Mouse (Mus musculus) gastrocnemius, postnatal 14 days (tissue): Measurements from ENCODE around the gene Arhgef3. TPM values are rescaled to one million over a fixed set of nuclear protein-coding genes. Genes with fewer than 3 reads are reported as not detected.

Experiments
- DNase-seq: peaks from one replicate; pipeline ENCODE4 v3.0.0; 2021; ENCODE audit warnings: mixed read lengths
- intact Hi-C: fragments of 180-260 bp; cut with DNase I; formaldehyde crosslinking; loops from one replicate; pipeline ENCODE4 v1.15.1; 2025; ENCODE audit warnings: low total_unique reads
- total RNA-seq, 2 experiments: library from RNA; stranded (reverse); gene quantifications; 2 replicates each; pipeline ENCODE4 v1.2.3; 2021

Arhgef3 gene
- total RNA-seq, 2 experiments from 2014 or later, result 15.1 to 15.8 TPM

DNA sequence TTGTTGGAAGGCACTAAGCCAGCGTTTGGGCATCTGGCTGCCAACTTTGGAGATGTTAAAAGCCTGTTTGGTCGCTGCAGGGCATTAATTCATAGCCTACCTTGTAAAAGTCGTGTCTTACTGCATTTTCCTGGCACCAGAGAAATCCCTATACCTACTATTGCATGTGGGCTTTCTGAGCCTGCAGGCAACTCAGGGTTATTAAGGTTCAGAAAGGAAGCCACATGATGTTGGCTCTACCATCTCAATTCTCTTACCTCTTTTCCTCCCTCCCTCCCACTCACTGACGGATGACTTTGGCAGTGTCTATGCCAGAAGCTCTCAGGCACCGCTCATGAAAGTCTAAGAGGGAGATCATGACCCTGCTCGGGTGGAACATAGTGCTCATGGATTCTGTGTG is 210.8 kb downstream of the Arhgef3 start:
- DNase-seq, result no peak
- intact Hi-C loops, result loop anchor here (10.0 kb wide), 1 partner anchor 59 kb away; no protein-coding TSS in a partner anchor

DNA sequence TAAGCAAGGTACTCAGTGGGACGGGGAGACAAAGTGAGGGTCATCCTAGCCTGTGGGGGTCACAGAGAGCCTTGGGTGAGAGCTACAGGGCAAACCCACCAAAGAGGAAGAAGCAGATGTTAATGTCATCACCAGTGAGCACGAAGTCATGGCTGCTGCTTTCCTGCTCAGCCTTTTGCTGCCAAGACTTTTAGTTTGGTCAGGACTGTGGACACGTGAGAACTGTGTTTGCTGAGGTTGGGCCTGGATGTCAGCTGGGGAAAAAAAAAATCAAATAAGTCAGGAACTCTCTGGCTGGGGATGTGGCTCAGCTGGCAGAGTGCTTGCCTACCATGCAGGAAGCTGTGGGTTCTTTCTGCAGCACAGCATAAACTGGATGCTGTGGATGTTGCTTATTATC is 213.2 kb downstream of the Arhgef3 start:
- intact Hi-C loops, result loop anchor here (10.0 kb wide), 1 partner anchor 57 kb away; no protein-coding TSS in a partner anchor
- no peak for DNase-seq

DNA sequence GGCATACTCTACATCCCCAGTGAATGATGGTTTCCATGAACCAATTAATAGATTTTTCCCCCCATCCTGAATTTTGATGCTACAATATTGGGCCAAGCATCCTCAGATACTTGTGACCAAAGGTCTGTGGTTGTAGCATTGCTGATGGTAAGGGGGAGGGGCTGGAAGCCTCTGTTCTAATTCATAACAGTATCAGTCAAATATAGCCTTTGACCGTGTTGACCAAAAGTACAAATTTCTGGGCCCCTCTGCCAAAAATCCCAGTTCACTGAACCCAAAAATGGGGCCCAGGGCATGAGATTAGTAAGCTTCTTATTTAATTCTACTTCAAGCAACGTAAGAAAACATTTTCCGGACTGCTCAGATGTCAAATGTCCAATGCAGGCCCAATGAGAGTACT is 214.3 kb downstream of the Arhgef3 start:
- intact Hi-C loops, result loop anchor here (10.0 kb wide), 1 partner anchor 56 kb away; no protein-coding TSS in a partner anchor
- DNase-seq, result no peak

DNA sequence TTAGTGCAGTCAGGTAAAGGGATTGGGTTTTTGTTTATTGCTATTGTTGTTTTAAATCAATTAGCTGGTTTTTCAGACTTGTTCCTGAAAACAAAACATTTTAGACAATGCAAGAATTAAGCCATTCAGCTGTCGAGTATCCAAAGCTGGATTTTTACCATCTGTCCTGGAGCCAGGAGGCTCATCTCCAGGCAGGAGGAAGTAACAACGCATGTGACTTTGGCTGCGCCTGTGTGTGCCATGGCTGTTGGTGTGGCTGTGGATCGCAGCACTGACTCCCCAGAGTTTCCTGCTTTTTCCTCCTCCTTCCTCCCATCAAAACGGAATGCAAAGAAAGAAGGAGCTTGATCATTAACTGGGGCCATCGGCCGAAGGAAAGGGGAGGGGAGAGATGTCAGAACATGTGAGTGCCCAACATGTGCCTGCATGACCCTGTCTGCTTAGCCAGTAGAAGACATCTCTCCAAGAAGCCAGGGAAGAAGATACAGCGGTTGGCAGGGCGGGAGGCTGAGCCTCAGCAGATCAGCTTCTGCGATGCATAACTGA is 216.9 kb downstream of the Arhgef3 start:
- DNase-seq, result no peak
- intact Hi-C loops, result loop anchor here (10.0 kb wide), 2 partner anchors 93 to 137 kb away; partner anchors contain the start of gene Fam208a

- peak; percentile 67 for DNase-seq
- intact Hi-C loops, result loop anchor here (10.0 kb wide), 2 partner anchors 92 to 138 kb away; partner anchors contain the start of gene Fam208a
Observed at GRCm38 (mm10) chr14:27332359-27332987, 217.8 kb downstream of the Arhgef3 start.

DNA sequence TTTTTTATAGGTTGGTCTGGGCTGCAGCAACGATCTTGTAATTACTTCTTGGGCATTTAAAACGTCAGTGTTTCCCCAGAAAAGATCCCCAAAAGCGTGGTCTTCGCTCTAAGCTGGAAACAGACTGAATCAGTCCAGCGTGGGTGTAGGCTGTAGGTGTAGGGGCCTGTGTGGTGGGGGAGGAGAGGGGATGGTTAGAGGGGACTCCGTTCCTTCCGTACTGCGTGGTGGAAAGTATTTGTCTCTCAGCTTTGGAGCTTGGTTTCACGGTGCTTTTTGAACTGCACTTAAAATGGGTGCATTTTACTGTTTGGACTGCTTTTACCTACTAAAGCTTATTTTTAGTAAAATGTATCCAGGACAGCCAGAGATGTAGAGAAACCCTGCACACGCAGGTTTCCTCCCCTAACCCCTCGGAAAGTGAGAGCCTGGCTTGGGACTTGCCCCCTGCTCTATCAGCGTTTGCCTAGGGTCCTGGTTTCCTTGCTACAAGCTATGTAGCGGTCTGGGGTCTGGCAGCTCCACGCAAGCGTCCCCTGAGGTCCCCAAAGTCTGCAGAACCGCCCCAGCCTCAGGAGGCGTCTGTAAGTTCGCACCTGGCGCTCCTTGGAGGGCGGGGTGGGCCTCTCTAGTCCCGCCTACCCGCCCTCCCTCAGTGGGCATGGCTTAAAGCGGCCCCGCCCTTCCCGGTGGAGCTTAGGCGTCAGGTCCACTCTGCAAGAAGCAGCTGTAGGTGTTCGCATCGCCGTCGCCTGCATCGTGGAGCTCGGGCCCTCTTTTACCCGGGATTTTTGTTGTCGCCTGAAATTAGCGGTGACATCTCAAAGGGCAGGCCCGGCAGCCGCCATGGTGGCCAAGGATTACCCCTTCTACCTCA is 220.9 kb downstream of the Arhgef3 start:
- intact Hi-C loops, result loop anchor here (10.0 kb wide), 2 partner anchors 89 to 141 kb away; partner anchors contain the start of gene Fam208a
- peak; percentile 80 for DNase-seq

- intact Hi-C loops, result loop anchor here (10.0 kb wide), 2 partner anchors 88 to 142 kb away; partner anchors contain the start of gene Fam208a
- no peak for DNase-seq
Observed at GRCm38 (mm10) chr14:27336208-27337114, 221.8 kb downstream of the Arhgef3 start.

- intact Hi-C loops, result loop anchor here (10.0 kb wide), 2 partner anchors 88 to 142 kb away; partner anchors contain the start of gene Fam208a
- DNase-seq, result no peak
Observed at GRCm38 (mm10) chr14:27337156-27337555, 222.5 kb downstream of the Arhgef3 start.

GRCm38 (mm10) chr14:27338034-27338708 is 223.5 kb downstream of the Arhgef3 start:
- DNase-seq, result no peak
- intact Hi-C loops, result loop anchor here (10.0 kb wide), 2 partner anchors 87 to 143 kb away; partner anchors contain the start of gene Fam208a

DNA sequence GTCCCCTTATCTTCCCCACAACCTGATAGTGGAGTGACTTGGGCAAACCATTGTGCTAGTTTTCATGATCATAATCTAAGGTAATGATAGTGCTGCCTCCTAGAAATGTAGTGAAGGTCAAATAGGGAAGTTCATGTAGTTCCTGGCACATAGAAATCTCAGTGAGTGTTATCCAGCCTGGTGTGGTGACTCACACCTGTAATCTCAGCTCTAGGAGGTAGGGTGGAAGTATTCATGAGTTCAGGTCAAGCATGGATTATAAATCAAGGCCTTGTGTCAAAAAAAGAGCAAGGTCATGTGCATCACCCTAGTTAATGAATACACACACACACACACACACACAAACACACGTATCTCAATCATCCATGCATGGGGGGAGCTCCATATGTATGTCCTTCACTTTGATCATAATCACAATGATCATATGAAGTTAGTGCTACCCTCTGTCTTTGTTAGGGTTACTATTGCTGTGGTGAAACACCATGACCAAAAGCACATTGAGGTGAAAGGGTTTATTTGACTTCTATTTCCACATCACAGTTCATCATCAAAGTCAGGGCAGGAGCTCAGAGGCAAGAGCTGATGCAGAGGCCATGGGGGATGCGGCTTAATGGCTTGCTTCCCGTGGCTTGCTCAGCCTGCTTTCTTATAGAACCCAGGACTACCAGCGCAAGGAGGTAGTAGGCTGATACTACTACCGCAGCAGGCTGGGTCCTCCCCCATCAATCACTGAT is 226.2 kb downstream of the Arhgef3 start:
- DNase-seq, result no peak
- intact Hi-C loops, result no loop called here

GRCm38 (mm10) chr14:27341486-27341885 is 226.8 kb downstream of the Arhgef3 start:
- intact Hi-C loops, result no loop called here
- no peak for DNase-seq

DNA sequence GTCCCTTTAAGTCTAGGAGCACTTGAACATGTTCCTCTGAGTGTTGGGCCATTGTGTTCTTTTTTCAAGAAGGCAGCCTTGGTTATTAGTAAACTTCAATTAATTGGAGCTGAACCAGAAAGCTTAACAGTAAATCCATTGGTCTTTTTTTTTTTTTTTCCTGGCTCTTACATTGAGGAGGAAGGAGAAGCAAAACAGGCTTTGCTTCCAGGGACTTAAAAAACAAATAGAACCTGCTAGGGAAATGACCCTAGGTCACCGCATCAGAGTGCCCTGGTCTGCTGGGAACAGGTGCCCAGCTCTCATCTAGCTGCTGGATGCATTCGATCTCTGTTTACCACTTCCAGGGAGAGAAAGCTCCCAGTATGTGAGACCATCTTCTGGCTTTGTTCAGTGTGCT is 227.8 kb downstream of the Arhgef3 start:
- intact Hi-C loops, result no loop called here
- no peak for DNase-seq

DNA sequence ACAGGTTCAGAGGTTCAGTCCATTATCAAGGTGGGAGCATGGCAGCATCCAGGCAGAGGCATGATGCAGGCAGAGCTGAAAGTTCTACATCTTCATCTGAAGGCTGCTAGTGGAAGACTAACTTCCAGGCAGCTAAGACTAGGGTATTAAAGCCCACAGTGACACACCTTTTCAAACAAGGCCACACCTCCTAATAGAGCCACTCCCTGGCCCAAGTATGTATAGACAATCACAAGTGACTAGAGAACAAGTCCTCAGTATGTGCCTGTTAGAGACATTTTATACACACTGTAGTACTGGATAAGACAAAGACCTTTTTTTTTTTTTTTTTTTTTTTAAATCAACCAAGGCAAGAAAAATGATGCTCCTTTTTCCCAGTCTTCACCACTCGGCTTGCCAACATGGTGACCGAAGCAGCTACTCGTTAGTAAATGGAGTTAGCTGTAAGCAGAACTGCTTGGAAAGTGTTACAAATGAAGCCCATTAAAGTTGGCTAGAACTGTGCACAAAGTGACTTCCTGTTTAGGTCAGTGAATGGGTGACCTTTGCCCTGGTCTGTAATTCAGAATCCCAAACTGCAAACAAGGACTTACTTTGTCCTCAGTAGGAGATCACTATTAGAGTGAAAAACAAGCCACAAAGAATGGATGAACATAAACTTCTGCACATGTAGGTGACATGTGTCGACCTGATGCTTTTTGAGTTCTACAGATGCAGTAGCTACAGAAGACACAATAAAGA is 229.7 kb downstream of the Arhgef3 start:
- intact Hi-C loops, result no loop called here
- no peak for DNase-seq

DNA sequence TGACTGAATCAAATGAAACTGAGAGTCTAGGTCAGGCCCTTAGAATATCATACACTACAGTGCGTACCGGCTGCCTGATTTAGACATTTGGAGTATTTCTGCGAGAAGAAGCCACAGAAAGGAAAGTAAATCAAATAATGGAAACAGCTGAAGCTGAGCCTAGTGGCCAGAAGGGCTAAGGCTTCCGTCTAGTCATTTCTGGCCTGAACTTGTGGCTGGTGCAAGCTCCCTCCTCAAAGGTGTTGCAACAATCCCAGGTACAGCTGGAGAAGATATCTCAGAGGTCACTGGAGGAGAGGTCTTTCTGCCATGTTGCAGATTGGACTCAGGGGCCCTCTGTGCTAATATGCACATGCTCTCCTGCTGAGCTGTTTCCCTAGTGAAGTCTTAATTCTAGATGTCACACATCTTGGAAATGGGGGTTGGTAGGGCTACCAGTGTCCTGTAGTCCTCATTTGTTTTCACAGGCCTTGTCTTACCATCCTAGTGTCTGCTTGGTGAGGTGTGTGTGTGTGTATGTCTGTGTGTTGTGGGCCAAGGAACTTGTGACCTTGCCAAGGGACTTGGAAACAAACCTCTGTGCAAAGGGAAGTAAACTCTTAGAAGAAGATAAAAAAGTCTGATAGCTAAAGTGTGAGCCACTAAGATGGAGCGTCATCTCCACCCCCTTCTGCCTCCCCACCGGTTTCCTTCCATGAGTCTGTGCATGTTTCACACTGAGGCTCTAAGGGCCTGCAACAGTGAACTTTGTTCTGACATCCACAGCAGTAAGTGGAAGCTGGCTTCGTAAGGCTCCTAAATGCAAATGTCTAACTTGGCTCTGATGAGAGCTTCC is 230.6 kb downstream of the Arhgef3 start:
- intact Hi-C loops, result no loop called here
- DNase-seq, result no peak

- DNase-seq, result no peak
- intact Hi-C loops, result no loop called here
Observed at GRCm38 (mm10) chr14:27347224-27347623, 232.5 kb downstream of the Arhgef3 start.

GRCm38 (mm10) chr14:27347666-27348065 is 233.0 kb downstream of the Arhgef3 start:
- intact Hi-C loops, result no loop called here

More at GRCm38 (mm10) chr14:27347666-27348065, 233.0 kb downstream of the Arhgef3 start:
- no peak for DNase-seq
